Mouse (Mus musculus) liver, postnatal 0 days (tissue): ENCODE measurements around the gene Clec4d.

Experiments
- CTCF ChIP-seq: sonication (generic); IDR thresholded peaks from 2 replicates; pipeline ENCODE4 v1.5.1; 2016; ENCODE audit warnings: antibody characterized with exemption, low read depth
- EP300 ChIP-seq: IDR thresholded peaks from 2 replicates; pipeline ENCODE4 v1.6.1; 2016; ENCODE audit warnings: antibody characterized with exemption, low read depth, mild to moderate bottlenecking

- TF ChIP-seq CTCF (no peak), EP300 (no peak)
Measured at GRCm38 (mm10) chr6:123279443-123279842, 17.5 kb downstream of the Clec4d start.
